Mouse (Mus musculus) thymus, postnatal 4 days (tissue): Measurements from ENCODE around the gene Ogfod2.

Experiments used
- DNase-seq: peaks from one replicate; pipeline ENCODE4 v3.0.0; 2021

Ogfod2 gene

GRCm38 (mm10) chr5:124095596-124096232 is 16.4 kb upstream of the Ogfod2 start, which contains the start of gene Abcb9:
Abcb9 (minus strand) TSS chr5:124095798.
- DNase-seq, result peak; percentile 98

- DNase-seq, result no peak
Observed at GRCm38 (mm10) chr5:124098923-124099322, 13.2 kb upstream of the Ogfod2 start.

- DNase-seq, result no peak
Observed at GRCm38 (mm10) chr5:124100128-124101044, 11.7 kb upstream of the Ogfod2 start.

GRCm38 (mm10) chr5:124102326-124102725 is 9.8 kb upstream of the Ogfod2 start:
- DNase-seq, result no peak

GRCm38 (mm10) chr5:124103020-124103419 is 9.1 kb upstream of the Ogfod2 start:
- DNase-seq, result no peak

- no peak for DNase-seq
Observed at GRCm38 (mm10) chr5:124103552-124103951, 8.5 kb upstream of the Ogfod2 start.

GRCm38 (mm10) chr5:124111077-124111741 is 888 bp upstream of the Ogfod2 start:
- DNase-seq, result peak; percentile 81

- no peak for DNase-seq
Observed at GRCm38 (mm10) chr5:124112531-124112930, 434 bp downstream of the Ogfod2 start.

- peak; percentile 86 for DNase-seq
Observed at GRCm38 (mm10) chr5:124113030-124113429, 933 bp downstream of the Ogfod2 start.

GRCm38 (mm10) chr5:124114276-124115025 is 2.4 kb downstream of the Ogfod2 start:
- DNase-seq, result no peak

GRCm38 (mm10) chr5:124115531-124115930 is 3.4 kb downstream of the Ogfod2 start:
- no peak for DNase-seq

- peak; percentile 87 for DNase-seq
Observed at GRCm38 (mm10) chr5:124115990-124116845, 4.1 kb downstream of the Ogfod2 start, which contains the start of gene Arl6ip4. Arl6ip4 (plus strand) TSS chr5:124116089.

GRCm38 (mm10) chr5:124119204-124119603 is 7.1 kb downstream of the Ogfod2 start:
- DNase-seq, result no peak

GRCm38 (mm10) chr5:124122357-124122756 is 10.3 kb downstream of the Ogfod2 start:
- DNase-seq, result no peak

GRCm38 (mm10) chr5:124125093-124125492 is 13.0 kb downstream of the Ogfod2 start:
- no peak for DNase-seq

- no peak for DNase-seq
Observed at GRCm38 (mm10) chr5:124134261-124134660, 22.2 kb downstream of the Ogfod2 start.

GRCm38 (mm10) chr5:124138066-124138465 is 26.0 kb downstream of the Ogfod2 start:
- no peak for DNase-seq

GRCm38 (mm10) chr5:124149028-124149427 is 36.9 kb downstream of the Ogfod2 start:
- no peak for DNase-seq

- no peak for DNase-seq
Observed at GRCm38 (mm10) chr5:124150895-124151294, 38.8 kb downstream of the Ogfod2 start.

GRCm38 (mm10) chr5:124152734-124153133 is 40.6 kb downstream of the Ogfod2 start:
- no peak for DNase-seq

GRCm38 (mm10) chr5:124155943-124156342 is 43.8 kb downstream of the Ogfod2 start:
- no peak for DNase-seq

GRCm38 (mm10) chr5:124158305-124158704 is 46.2 kb downstream of the Ogfod2 start:
- no peak for DNase-seq
